Comparison of ENCODE assay signal across 27 mouse cellular contexts in the genomic region with DNA sequence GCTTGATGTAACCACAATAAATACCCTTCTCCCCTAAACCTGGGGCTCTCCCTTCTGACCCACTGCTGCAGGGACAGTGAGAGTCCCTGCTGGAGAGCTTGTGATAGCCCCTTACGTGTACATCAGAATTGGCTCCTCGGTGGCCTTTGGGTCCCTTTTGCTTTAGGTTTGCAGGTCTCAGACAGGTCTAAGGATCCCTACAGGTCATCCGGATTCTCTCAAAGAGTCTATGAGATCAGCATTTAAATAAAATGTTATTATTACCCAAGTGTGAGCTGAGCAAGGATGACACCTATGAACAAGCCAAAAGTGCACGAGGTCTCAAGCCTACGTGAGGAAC. TPM values are rescaled to one million over a fixed set of nuclear protein-coding genes. Genes with fewer than 3 reads are reported as not detected.
A peak's percentile ranks its signal among the peaks of the same experiment; 100 is the strongest.
DNase-seq lines count a peak whose midpoint lies in the region; ATAC-seq and TF ChIP-seq lines count a peak whose summit lies in the region.
"Had no signal": no experiment of that assay in that cellular context is flagged by ENCODE, and none has a peak within 500 bp of the region (broad histone marks: within the 10 kb centered on the region; RNA-seq: fewer than 3 reads in every experiment).

No protein-coding gene starts in this region.

- no peak overlapping the region; the same call in 1 of the 2 replicates for H3K4me2 ChIP-seq in heart, embryonic 11.5 days
- H3K4me2 ChIP-seq in liver, embryonic 16.5 days (ENCODE audit: low read depth, low read length), result peak overlapping the region; percentile 49
- H3K4me2 ChIP-seq: hindbrain, embryonic 12.5 days; limb, embryonic 15.5 days; midbrain, embryonic 12.5 days; neural tube, embryonic 12.5 days had no signal

- H3K9me3 ChIP-seq in heart, embryonic 11.5 days (replicated peaks; ENCODE audit: control insufficient read depth, low read length), result no peaks in the 10 kb centered on the region
- H3K9me3 ChIP-seq in G1E (replicated peaks), result no peaks in the 10 kb centered on the region
- H3K9me3 ChIP-seq in erythroblast, embryonic 14.5 days (ENCODE audit: control insufficient read depth, low read length), result peaks cover 11% of the 10 kb centered on the region
- H3K9me3 ChIP-seq in liver, embryonic 16.5 days (replicated peaks; ENCODE audit: control insufficient read depth, low read length), result no peaks in the 10 kb centered on the region; the same call in 1 of the 2 replicates
- H3K9me3 ChIP-seq: hindbrain, embryonic 12.5 days; limb, embryonic 15.5 days; midbrain, embryonic 12.5 days; neural tube, embryonic 12.5 days had no signal

- no peak for DNase-seq in heart, postnatal 4 days
- DNase-seq in G1E (ENCODE audit: low spot score), result no peak
- no peak for DNase-seq in right cerebral cortex, postnatal 14 days
- DNase-seq in layer of hippocampus, adult 2 months (ENCODE audit: low spot score in 2 of 2), result no peak
- DNase-seq: adrenal gland, adult 8-10 months; cerebellum, adult 18-20 months; cerebellum, postnatal 14 days; gastrocnemius, adult 2 months; kidney, adult 18-20 months; kidney, postnatal 4 days; layer of hippocampus, adult 9-11 months; left cerebral cortex, postnatal 4 days; right cerebral cortex, postnatal 25 days; spleen, adult 18-20 months; thymus, postnatal 25 days had no signal

- H3K27me3 ChIP-seq in heart, embryonic 11.5 days (ENCODE audit: control insufficient read depth, insufficient read depth, low read length), result no peaks in the 10 kb centered on the region
- no peaks in the 10 kb centered on the region for H3K27me3 ChIP-seq in G1E (ENCODE audit: insufficient read depth, low read length)
- no peaks in the 10 kb centered on the region for H3K27me3 ChIP-seq in erythroblast, embryonic 14.5 days (ENCODE audit: control insufficient read depth)
- H3K27me3 ChIP-seq in liver, embryonic 16.5 days (ENCODE audit: control insufficient read depth, insufficient read depth, low read depth, low read length), result no peaks in the 10 kb centered on the region
- H3K27me3 ChIP-seq: hindbrain, embryonic 12.5 days; limb, embryonic 15.5 days; midbrain, embryonic 12.5 days; neural tube, embryonic 12.5 days had no signal

- no peak overlapping the region for H3K9ac ChIP-seq in heart, embryonic 11.5 days (ENCODE audit: low read depth, low read length)
- H3K9ac ChIP-seq in liver, embryonic 16.5 days (ENCODE audit: low read depth, low read length), result peak overlapping the region; percentile 66
- H3K9ac ChIP-seq: hindbrain, embryonic 12.5 days; limb, embryonic 15.5 days; midbrain, embryonic 12.5 days; neural tube, embryonic 12.5 days had no signal

- peaks cover 14% of the 10 kb centered on the region; the same call in 1 of the 2 replicates for H3K4me1 ChIP-seq in heart, embryonic 11.5 days (ENCODE audit: control insufficient read depth, insufficient read depth, low read length)
- peaks cover 66% of the 10 kb centered on the region for H3K4me1 ChIP-seq in G1E (ENCODE audit: insufficient read depth, low read depth, low read length)
- peaks cover 83% of the 10 kb centered on the region for H3K4me1 ChIP-seq in erythroblast, embryonic 14.5 days (ENCODE audit: control insufficient read depth)
- H3K4me1 ChIP-seq in liver, embryonic 16.5 days (ENCODE audit: control insufficient read depth, low read depth, low read length), result peaks cover 44% of the 10 kb centered on the region
- H3K4me1 ChIP-seq: hindbrain, embryonic 12.5 days; limb, embryonic 15.5 days; midbrain, embryonic 12.5 days; neural tube, embryonic 12.5 days had no signal

- 58% methylated on average over 5 of the region's 5 CpGs for WGBS in heart, embryonic 11.5 days (ENCODE audit: insufficient replicate concordance)
- 23% methylated on average over 5 of the region's 5 CpGs for WGBS in liver, embryonic 16.5 days (ENCODE audit: insufficient replicate concordance)

- H3K36me3 ChIP-seq in heart, embryonic 11.5 days (ENCODE audit: control insufficient read depth, insufficient read depth, low read length), result no peaks in the 10 kb centered on the region
- H3K36me3 ChIP-seq in G1E (replicated peaks), result no peaks in the 10 kb centered on the region
- H3K36me3 ChIP-seq in erythroblast, embryonic 14.5 days (ENCODE audit: control insufficient read depth), result peaks cover 11% of the 10 kb centered on the region
- no peaks in the 10 kb centered on the region for H3K36me3 ChIP-seq in liver, embryonic 16.5 days (ENCODE audit: control insufficient read depth, insufficient read depth)
- H3K36me3 ChIP-seq: hindbrain, embryonic 12.5 days; limb, embryonic 15.5 days; midbrain, embryonic 12.5 days; neural tube, embryonic 12.5 days had no signal

- H3K4me3 ChIP-seq in heart, embryonic 11.5 days (ENCODE audit: low read depth, low read length), result no peak overlapping the region
- peak overlapping the region; percentile 35; the same call in 1 of the 2 replicates for H3K4me3 ChIP-seq in G1E (ENCODE audit: low read depth, low read length)
- peak overlapping the region; percentile 53 for H3K4me3 ChIP-seq in erythroblast, embryonic 14.5 days (replicated peaks)
- no peak overlapping the region for H3K4me3 ChIP-seq in liver, embryonic 16.5 days (ENCODE audit: low read depth, low read length)
- H3K4me3 ChIP-seq in layer of hippocampus, adult 2 months, result no peak overlapping the region
- H3K4me3 ChIP-seq: gastrocnemius, adult 2 months; hindbrain, embryonic 12.5 days; limb, embryonic 15.5 days; midbrain, embryonic 12.5 days; neural tube, embryonic 12.5 days had no signal

- no peak for ATAC-seq in heart, embryonic 11.5 days (replicated peaks; ENCODE audit: insufficient number of reproducible peaks, low FRiP score, low TSS enrichment)
- ATAC-seq in G1E (ENCODE audit: extremely low read depth, insufficient number of reproducible peaks, low FRiP score, poor library complexity, severe bottlenecking), result no peak
- ATAC-seq in liver, embryonic 16.5 days (ENCODE audit: low read depth), result no peak
- ATAC-seq: activated CD4-positive, CD25-positive, alpha-beta regulatory T cell, adult 4 months; forebrain, embryonic 14.5 days had no signal

- no peak for TF ChIP-seq CTCF in G1E (IDR thresholded peaks at IDR 0.05; ENCODE audit: low read depth, low read length)
- no peak for TF ChIP-seq CTCF in layer of hippocampus, adult 2 months (conservative IDR thresholded peaks at IDR 0.05)

- H3K27ac ChIP-seq in heart, embryonic 11.5 days (ENCODE audit: low read depth, low read length), result peak overlapping the region; percentile 83
- peak overlapping the region; percentile 92 for H3K27ac ChIP-seq in liver, embryonic 16.5 days (ENCODE audit: low read length)
- H3K27ac ChIP-seq in layer of hippocampus, adult 2 months, result no peak overlapping the region
- H3K27ac ChIP-seq: gastrocnemius, adult 2 months; hindbrain, embryonic 12.5 days; limb, embryonic 15.5 days; midbrain, embryonic 12.5 days; neural tube, embryonic 12.5 days had no signal

RNA-seq across cellular contexts. Expression of a gene that starts 51.7 kb away (rescaled TPM):
- polyA plus RNA-seq in heart, embryonic 11.5 days (2014; fragmentation: Nextera tagmentation; extraction: Ambion mirVana), result 1.4 and 2.7 TPM in 2 replicates
- not detected for total RNA-seq in heart, postnatal 4 days (2021)
- total RNA-seq in G1E (2014; fragmentation: Nextera tagmentation), result 3.1 and 5.5 TPM in 2 replicates
- total RNA-seq in G1E (2017), result 2.8 and 3.1 TPM in 2 replicates
- polyA plus RNA-seq in G1E (2012), result 0.08 TPM in 1 of 2 replicates, not detected in the other
- not detected in 2 replicates for polyA plus RNA-seq in erythroblast, embryonic 14.5 days (2012)
- polyA plus RNA-seq in liver, embryonic 16.5 days (2015; fragmentation: Nextera tagmentation; extraction: Ambion mirVana), result 2.2 and 2.4 TPM in 2 replicates
- total RNA-seq in layer of hippocampus, adult 2 months (2021), result not detected
- total RNA-seq: adrenal gland, adult 8-10 months; gastrocnemius, postnatal 4 days; left cerebral cortex, adult 18-20 months; left cerebral cortex, postnatal 4 days had no signal
- polyA plus RNA-seq: forebrain, embryonic 14.5 days; frontal cortex, adult 2 months had no signal

Comparison
In these comparisons a context has a peak if more than half of its experiments do, and no peak if none do; other contexts are left out.
1. H3K4me3 ChIP-seq: peak in G1E (single experiment) and erythroblast, embryonic 14.5 days (single experiment); none in heart, embryonic 11.5 days (single experiment), liver, embryonic 16.5 days (single experiment) and layer of hippocampus, adult 2 months (single experiment).